Mouse (Mus musculus): ENCODE data around the gene Cd53.
A peak's percentile ranks its signal among the peaks of the same experiment; 100 is the strongest.

- TF ChIP-seq CTCF (IDR thresholded peaks at IDR 0.05; ENCODE audit: borderline replicate concordance, insufficient read depth, low read length) (no peak), POLR2A (IDR thresholded peaks at IDR 0.05; ENCODE audit: low read depth, low read length) (peak; percentile 78)
Observed at GRCm38 (mm10) chr3:106721397-106722027, 68.4 kb downstream of the Cd53 start.

All from embryonic fibroblast, embryonic 13.5 days (primary cell).